Mouse (Mus musculus): ENCODE results near the gene Sds. TPM values are rescaled to one million over a fixed set of nuclear protein-coding genes. Genes with fewer than 3 reads are reported as not detected.

Gene Sds
- polyA plus RNA-seq (2012; ENCODE audit: low replicate concordance): not detected in 2 replicates

GRCm38 (mm10) chr5:120476296-120476695 is at the start of gene Sds:
TSS of gene Sds (plus strand) at chr5:120476526.

GRCm38 (mm10) chr5:120431649-120432485 is 44.5 kb upstream of the Sds start, which contains the start of gene Lhx5:
TSS of gene Lhx5 (plus strand) at chr5:120431699.

GRCm38 (mm10) chr5:120472770-120473169 is 3.6 kb upstream of the Sds start, which contains the start of gene Sdsl:
TSS of gene Sdsl (minus strand) at chr5:120472810.

GRCm38 (mm10) chr5:120503144-120503795 is 26.9 kb downstream of the Sds start, which contains the start of gene Plbd2:
TSS of gene Plbd2 (minus strand) at chr5:120503625.

GRCm38 (mm10) chr5:120510982-120511642 is 34.8 kb downstream of the Sds start, which contains the start of gene Slc8b1:
TSS of gene Slc8b1 (plus strand) at chr5:120511168.

Other genes starting within 250 kb of the Sds start
- 0.07 and 0.10 TPM in 2 replicates for gene Lhx5, start 44.8 kb upstream of the Sds start, polyA plus RNA-seq (2012; ENCODE audit: low replicate concordance)
- 0.88 and 4.6 TPM in 2 replicates for gene Sdsl, start 3.7 kb upstream of the Sds start, polyA plus RNA-seq (2012; ENCODE audit: low replicate concordance)
- 37.8 and 38.1 TPM in 2 replicates for gene Plbd2, start 27.1 kb downstream of the Sds start, polyA plus RNA-seq (2012; ENCODE audit: low replicate concordance)
- gene Slc8b1, start 34.6 kb downstream of the Sds start, polyA plus RNA-seq (2012; ENCODE audit: low replicate concordance): 16.9 and 23.9 TPM in 2 replicates
- gene Tpcn1, start 112.1 kb downstream of the Sds start, polyA plus RNA-seq (2012; ENCODE audit: low replicate concordance): 52.8 and 62.7 TPM in 2 replicates
- gene Iqcd, start 112.5 kb downstream of the Sds start, polyA plus RNA-seq (2012; ENCODE audit: low replicate concordance): 0.86 and 2.0 TPM in 2 replicates
- gene Rita1, start 136.1 kb downstream of the Sds start, polyA plus RNA-seq (2012; ENCODE audit: low replicate concordance): 16.3 and 22.7 TPM in 2 replicates
- 142 and 167 TPM in 2 replicates for gene Ddx54, start 136.2 kb downstream of the Sds start, polyA plus RNA-seq (2012; ENCODE audit: low replicate concordance)
- 0.13 TPM in 1 of 2 replicates, not detected in the other for gene Cfap73, start 157.7 kb downstream of the Sds start, polyA plus RNA-seq (2012; ENCODE audit: low replicate concordance)
- gene Rasal1, start 172.3 kb downstream of the Sds start, polyA plus RNA-seq (2012; ENCODE audit: low replicate concordance): 29.1 and 49.9 TPM in 2 replicates
- 290 and 657 TPM in 2 replicates for gene Dtx1, start 235.4 kb downstream of the Sds start, polyA plus RNA-seq (2012; ENCODE audit: low replicate concordance)